Mouse (Mus musculus) brown adipose tissue, adult 24 weeks (tissue): Measurements from ENCODE around the gene Arhgap25. TPM values are rescaled to one million over a fixed set of nuclear protein-coding genes. Genes with fewer than 3 reads are reported as not detected.

Experiments
- H3K27ac ChIP-seq: fragments of 200-500 bp; replicated peaks from 2 replicates; pipeline ENCODE4 v1.5.1; 2012; ENCODE audit warnings: low read depth, mild to moderate bottlenecking, low read length
- H3K4me1 ChIP-seq: fragments of 200-500 bp; 2 replicates; pipeline ENCODE4 v1.6.1; 2012; ENCODE audit warnings: low read length, mixed read lengths; ENCODE audit not compliant: control insufficient read depth, insufficient read depth, insufficient read length
- H3K4me3 ChIP-seq: fragments of 200-500 bp; 2 replicates; pipeline ENCODE4 v1.5.1; 2012; ENCODE audit warnings: low read depth, mild to moderate bottlenecking, low read length, moderate library complexity; ENCODE audit not compliant: insufficient read depth
- polyA plus RNA-seq: library from polyadenylated mRNA; stranded (reverse); fragments of >200 nt; gene quantifications from 2 replicates; pipeline ENCODE4 v1.2.4, GENCODE M21; 2012; ENCODE audit not compliant: missing spikeins, insufficient read depth, insufficient read length

The Arhgap25 gene
- polyA plus RNA-seq, 1 experiment, result 1.5 TPM

DNA sequence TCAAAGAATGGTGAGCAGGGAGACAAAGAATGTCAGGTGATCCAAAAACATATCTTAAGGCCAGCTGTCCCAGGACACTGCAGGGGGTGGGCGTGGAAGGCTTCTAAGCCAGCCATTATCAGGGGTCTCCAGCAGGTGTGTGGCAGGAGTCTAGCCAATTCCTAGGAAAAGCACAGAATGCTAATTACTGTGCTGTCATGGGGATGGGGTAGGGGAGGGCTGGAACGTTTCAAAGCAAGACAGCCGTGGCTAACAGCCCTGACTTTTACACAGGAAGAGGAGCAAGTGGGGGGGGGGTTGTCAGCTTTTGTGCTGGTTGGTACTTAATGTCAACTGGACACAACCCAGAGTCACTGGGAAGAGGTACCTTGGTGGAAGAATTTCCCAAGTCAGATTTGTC is 121.0 kb downstream of the Arhgap25 start:
- Histone ChIP-seq H3K4me1 (no peaks in the 10 kb centered on the region), H3K4me3 (no peak overlapping the region), H3K27ac (no peak overlapping the region)

Other genes starting within 250 kb of the Arhgap25 start
- 3.8 and 6.6 TPM in 2 replicates for gene Antxr1, start 197.4 kb downstream of the Arhgap25 start, polyA plus RNA-seq
- gene Gkn1, start 182.3 kb downstream of the Arhgap25 start, polyA plus RNA-seq, result not detected in 2 replicates
- not detected in 2 replicates for gene Gkn2, start 159.9 kb downstream of the Arhgap25 start, polyA plus RNA-seq
- gene Gkn3, start 144.3 kb downstream of the Arhgap25 start, polyA plus RNA-seq, result 2.9 TPM in 1 of 2 replicates, not detected in the other
- not detected in 2 replicates for gene Bmp10, start 104.3 kb downstream of the Arhgap25 start, polyA plus RNA-seq
- gene Prokr1, start 57.5 kb upstream of the Arhgap25 start, polyA plus RNA-seq, result 0.24 TPM in 1 of 2 replicates, not detected in the other
- 1.7 and 2.6 TPM in 2 replicates for gene Aplf, start 138.9 kb upstream of the Arhgap25 start, polyA plus RNA-seq
- gene Efcc1, start 197.6 kb upstream of the Arhgap25 start, polyA plus RNA-seq, result 0.36 TPM in 1 of 2 replicates, not detected in the other
- gene Gp9, start 244.8 kb upstream of the Arhgap25 start, polyA plus RNA-seq, result not detected in 2 replicates